Mouse (Mus musculus) midbrain, embryonic 15.5 days (tissue): ENCODE measurements at regions not wholly inside any gene's neighbourhood (a gene's known extent, or its start where the extent isn't known, plus 50 kb on each side); places are given as distances from the start of the nearest gene placed in this dataset.

ENCODE experiments used
- ATAC-seq: fragments of 200-750 bp; cut with Nextera tagmentation; replicated peaks from 2 replicates; pipeline ENCODE4 v1.8.0; 2017; ENCODE audit warnings: moderate TSS enrichment
- H3K27ac ChIP-seq: fragments of 300-500 bp; sonication (generic); 2 replicates; pipeline ENCODE4 v1.5.1; 2015; ENCODE audit warnings: mild to moderate bottlenecking, inconsistent platforms
- H3K27me3 ChIP-seq: fragments of 300-500 bp; sonication (generic); replicated peaks from 2 replicates; pipeline ENCODE4 v1.6.1; 2015; ENCODE audit warnings: inconsistent platforms
- H3K36me3 ChIP-seq: fragments of 300-500 bp; sonication (generic); replicated peaks from 2 replicates; pipeline ENCODE4 v1.6.1; 2015; ENCODE audit warnings: inconsistent platforms
- H3K4me1 ChIP-seq: fragments of 300-500 bp; sonication (generic); 2 replicates; pipeline ENCODE4 v1.6.1; 2015; ENCODE audit warnings: inconsistent platforms
- H3K4me2 ChIP-seq: fragments of 300-500 bp; sonication (generic); 2 replicates; pipeline ENCODE4 v1.6.1; 2015; ENCODE audit warnings: inconsistent platforms, mild to moderate bottlenecking, moderate library complexity
- H3K4me3 ChIP-seq: fragments of 300-500 bp; sonication (generic); 2 replicates; pipeline ENCODE4 v1.5.1; 2015; ENCODE audit warnings: mild to moderate bottlenecking, inconsistent platforms
- H3K9ac ChIP-seq: fragments of 300-500 bp; sonication (generic); 2 replicates; pipeline ENCODE4 v1.6.1; 2015; ENCODE audit warnings: mild to moderate bottlenecking, inconsistent platforms
- H3K9me3 ChIP-seq: fragments of 300-500 bp; sonication (generic); 2 replicates; pipeline ENCODE4 v1.6.1; 2016; ENCODE audit warnings: inconsistent platforms
- WGBS: fragments of 180-500 bp; shearing (Covaris S2); methylation state at CpG from one replicate; pipeline ENCODE4 v1.1.7; 2015; ENCODE audit warnings: mixed read lengths; 5-methylcytosine and 5-hydroxymethylcytosine counted together

DNA sequence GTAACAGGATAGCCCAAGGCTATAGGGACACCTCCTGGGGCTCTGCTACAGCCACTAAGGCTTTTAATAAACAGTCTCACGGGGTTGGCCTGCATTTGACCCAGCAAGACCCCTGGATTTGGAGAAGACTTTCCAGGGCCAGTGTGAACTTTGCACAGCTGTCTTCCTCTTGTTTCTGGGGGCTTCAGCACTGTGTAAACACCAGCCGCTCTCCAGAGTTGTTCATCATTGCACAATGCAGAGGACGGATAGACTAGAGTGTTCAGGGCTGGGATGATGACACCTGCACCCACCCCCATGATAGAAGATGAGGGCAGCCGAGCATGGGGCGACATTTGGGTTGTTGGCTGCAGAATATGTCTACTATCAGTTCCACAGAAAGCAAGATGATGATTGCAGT is 112.9 kb downstream of the Sall1 start:
- whole genome bisulfite sequencing, result 84% methylated on average over 5 of the region's 5 CpGs
- 0 out of 2 replicates have a peak, but pooled peaks cover under 1% of the 10 kb centered on the region for H3K4me1 ChIP-seq
- no peak overlapping the region for H3K27ac ChIP-seq
- H3K36me3 ChIP-seq, result no peaks in the 10 kb centered on the region
- ATAC-seq, result no peak
- H3K4me2 ChIP-seq, result no peak overlapping the region
- H3K4me3 ChIP-seq, result no peak overlapping the region
- H3K9ac ChIP-seq, result no peak overlapping the region
- no peaks in the 10 kb centered on the region for H3K27me3 ChIP-seq
- no peaks in the 10 kb centered on the region for H3K9me3 ChIP-seq

DNA sequence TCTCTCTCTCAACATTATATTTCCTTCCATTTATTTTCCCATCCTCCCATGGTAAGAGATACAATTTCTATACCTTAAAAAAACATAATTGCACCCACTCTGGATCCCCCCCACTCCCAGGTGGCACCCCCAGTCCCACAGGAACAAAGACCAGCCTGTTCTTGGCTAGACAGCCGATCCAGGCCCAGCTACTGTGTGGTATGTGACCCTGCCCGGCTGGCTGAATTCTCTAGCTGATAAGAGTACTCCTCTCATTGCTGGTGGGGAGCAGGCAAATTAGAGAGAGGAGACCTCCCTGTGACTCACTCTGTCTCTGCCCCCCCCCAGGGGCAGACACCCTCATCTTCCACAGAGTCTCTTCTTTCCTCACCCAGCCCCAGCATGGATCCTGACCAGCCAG is 113.6 kb downstream of the Sall1 start:
- Histone ChIP-seq H3K9ac (no peak overlapping the region), H3K27ac (no peak overlapping the region), H3K4me1 (no peaks in the 10 kb centered on the region), H3K4me3 (no peak overlapping the region), H3K36me3 (no peaks in the 10 kb centered on the region), H3K27me3 (no peaks in the 10 kb centered on the region), H3K4me2 (no peak overlapping the region), H3K9me3 (no peaks in the 10 kb centered on the region)
- WGBS, result 73% methylated on average over 2 of the region's 2 CpGs
- ATAC-seq, result no peak

DNA sequence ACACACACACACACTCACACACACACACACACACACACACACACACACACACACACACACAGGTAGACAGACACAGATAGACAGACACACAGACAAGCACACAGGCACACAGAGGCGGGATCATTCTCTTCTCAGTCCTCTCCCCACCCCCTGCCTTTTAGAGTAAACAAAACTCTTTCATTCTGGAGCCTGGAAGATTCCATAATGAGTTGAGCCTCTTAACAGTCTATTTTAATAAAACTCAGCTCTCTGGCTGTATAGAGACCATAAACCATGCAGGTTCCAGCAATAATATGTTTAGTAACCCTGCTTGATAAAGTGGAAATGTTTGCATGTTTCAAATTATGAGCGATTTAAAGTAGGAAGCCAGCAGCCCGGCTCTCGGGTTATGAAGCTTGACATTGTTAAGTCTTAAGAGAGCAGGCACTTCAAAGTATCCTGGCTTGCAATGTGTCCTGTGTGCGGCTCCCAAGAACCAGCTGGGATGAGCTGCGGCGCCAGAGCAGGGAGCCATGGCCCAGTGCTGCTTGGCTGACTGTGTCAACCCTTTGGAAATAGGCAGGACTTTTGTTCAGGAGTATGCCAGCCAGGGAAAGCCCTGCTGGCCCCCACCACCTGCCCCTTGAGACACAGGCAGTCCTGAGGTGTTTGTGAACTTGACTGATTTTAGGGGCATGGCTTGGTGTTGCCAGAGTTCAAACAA is 115.1 kb downstream of the Sall1 start:
- Histone ChIP-seq H3K9ac (no peak overlapping the region), H3K4me2 (no peak overlapping the region), H3K27ac (no peak overlapping the region), H3K27me3 (no peaks in the 10 kb centered on the region), H3K9me3 (no peaks in the 10 kb centered on the region), H3K4me3 (no peak overlapping the region), H3K4me1 (no peaks in the 10 kb centered on the region), H3K36me3 (no peaks in the 10 kb centered on the region)
- no peak for ATAC-seq
- 39% methylated on average over 7 of the region's 7 CpGs for WGBS

DNA sequence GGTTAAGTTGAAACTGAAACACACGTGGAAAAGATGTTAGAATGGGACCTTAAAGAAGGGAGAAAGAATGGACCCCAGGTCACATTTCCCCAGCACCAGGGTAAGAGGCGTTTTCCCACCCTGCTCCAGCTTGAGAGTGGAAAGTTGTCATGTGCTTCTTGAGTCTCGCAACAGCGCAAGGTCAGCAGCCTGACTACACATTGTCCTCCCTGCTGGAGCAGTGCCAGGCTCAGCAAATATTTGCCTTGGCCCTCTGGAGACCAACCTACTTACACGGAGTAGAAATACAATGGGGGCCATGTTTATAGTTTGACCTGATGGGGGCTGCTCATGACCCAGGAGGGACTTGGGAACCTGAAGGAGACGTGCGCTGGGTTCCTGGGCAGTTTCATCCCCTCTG is 121.1 kb downstream of the Sall1 start:
- no peak for ATAC-seq
- H3K4me1 ChIP-seq, result no peaks in the 10 kb centered on the region
- 70% methylated on average over 7 of the region's 7 CpGs for WGBS
- no peaks in the 10 kb centered on the region for H3K9me3 ChIP-seq
- H3K4me3 ChIP-seq, result no peak overlapping the region
- H3K36me3 ChIP-seq, result no peaks in the 10 kb centered on the region
- no peaks in the 10 kb centered on the region for H3K27me3 ChIP-seq
- H3K27ac ChIP-seq, result no peak overlapping the region
- no peak overlapping the region for H3K4me2 ChIP-seq
- H3K9ac ChIP-seq, result no peak overlapping the region

DNA sequence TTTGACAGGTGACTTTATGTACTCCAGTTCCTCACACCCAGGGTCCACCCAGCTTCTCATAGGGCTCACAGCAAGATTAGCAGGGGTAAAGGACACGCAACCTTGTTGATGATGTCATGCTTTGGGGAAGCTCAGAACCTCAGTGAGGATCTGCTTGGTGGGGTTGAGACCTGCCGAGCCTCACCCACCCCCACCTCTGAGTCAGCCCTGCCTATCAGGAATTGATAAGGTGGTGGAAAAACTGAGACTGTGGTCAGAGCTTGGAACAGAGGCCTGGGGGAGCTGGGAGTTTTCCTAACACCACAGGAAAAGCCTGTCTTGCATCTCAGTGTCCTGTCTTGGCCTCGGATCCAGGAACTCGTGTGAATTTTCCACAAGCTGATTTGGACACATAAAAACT is 122.0 kb downstream of the Sall1 start:
- 93% methylated on average over 4 of the region's 4 CpGs for WGBS
- ATAC-seq, result no peak
- Histone ChIP-seq H3K9me3 (no peaks in the 10 kb centered on the region), H3K27ac (no peak overlapping the region), H3K9ac (no peak overlapping the region), H3K4me1 (no peaks in the 10 kb centered on the region), H3K4me2 (no peak overlapping the region), H3K27me3 (no peaks in the 10 kb centered on the region), H3K36me3 (no peaks in the 10 kb centered on the region), H3K4me3 (no peak overlapping the region)

DNA sequence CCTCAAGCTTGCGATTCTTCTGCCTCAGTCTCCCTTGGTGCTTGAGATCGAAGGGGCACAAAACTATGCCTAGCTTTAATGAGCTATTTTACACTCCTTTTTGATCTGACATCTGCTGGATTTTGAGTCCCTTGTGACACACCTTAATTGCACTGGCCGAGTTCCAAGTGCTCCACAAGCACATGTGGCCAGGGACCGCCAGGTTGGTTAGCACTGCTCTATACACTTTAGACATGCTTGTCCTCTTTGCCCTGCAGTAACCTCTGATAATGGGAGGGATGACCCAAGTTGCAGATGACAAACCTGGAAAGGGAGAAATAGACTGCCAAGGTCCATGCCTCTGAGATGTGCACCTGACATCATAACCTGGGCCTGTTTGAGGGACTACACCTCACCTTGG is 124.7 kb downstream of the Sall1 start:
- no peaks in the 10 kb centered on the region for H3K36me3 ChIP-seq
- no peak overlapping the region for H3K4me2 ChIP-seq
- no peaks in the 10 kb centered on the region for H3K4me1 ChIP-seq
- no peaks in the 10 kb centered on the region for H3K9me3 ChIP-seq
- no peak for ATAC-seq
- no peaks in the 10 kb centered on the region for H3K27me3 ChIP-seq
- WGBS, result 55% methylated on average over 4 of the region's 4 CpGs
- H3K4me3 ChIP-seq, result no peak overlapping the region
- no peak overlapping the region for H3K27ac ChIP-seq
- H3K9ac ChIP-seq, result no peak overlapping the region

DNA sequence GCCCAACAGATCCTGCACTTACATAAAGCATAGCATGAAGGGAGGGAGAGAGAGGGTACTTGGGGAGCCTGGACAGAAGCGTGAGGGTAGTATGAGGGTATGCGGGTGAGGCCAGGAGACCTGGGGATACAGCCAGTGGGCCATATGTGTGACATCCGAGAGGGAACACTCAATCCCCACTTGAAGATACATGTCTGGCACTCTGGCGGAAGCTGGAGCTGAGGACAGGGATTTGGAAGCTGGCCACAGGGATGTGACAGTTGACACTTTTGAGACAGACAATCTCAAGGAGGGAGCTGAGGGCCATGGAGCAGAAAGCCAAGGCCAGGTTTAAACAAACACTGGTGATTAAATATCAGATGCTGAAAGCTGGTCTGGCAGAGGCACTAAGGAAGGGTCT is 127.9 kb downstream of the Sall1 start:
- Histone ChIP-seq H3K4me3 (no peak overlapping the region), H3K4me1 (0 out of 2 replicates have a peak, but pooled peaks cover 2% of the 10 kb centered on the region), H3K4me2 (no peak overlapping the region), H3K9me3 (no peaks in the 10 kb centered on the region), H3K9ac (no peak overlapping the region), H3K27ac (no peak overlapping the region), H3K27me3 (no peaks in the 10 kb centered on the region), H3K36me3 (no peaks in the 10 kb centered on the region)
- no peak for ATAC-seq
- WGBS, result 83% methylated on average over 4 of the region's 4 CpGs

DNA sequence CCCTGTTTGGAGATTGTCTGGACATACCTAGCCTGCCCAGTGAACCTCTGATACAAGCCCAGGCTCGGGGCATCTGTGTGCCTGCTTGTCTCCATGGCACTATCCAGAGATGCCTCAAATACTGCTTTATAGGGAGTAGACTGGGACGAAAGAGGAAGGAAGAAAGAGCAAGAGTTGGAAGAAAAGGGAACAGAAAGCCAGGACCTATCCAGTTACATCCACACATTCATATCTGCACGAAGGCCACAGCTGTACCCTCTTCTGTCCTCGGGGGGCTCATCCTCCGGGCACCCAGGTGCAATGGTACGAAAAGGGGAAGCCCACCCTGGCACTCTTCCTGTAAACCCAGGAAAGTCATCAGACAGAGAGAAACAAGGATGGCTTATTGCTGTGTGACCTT is 129.3 kb downstream of the Sall1 start:
- Histone ChIP-seq H3K9ac (no peak overlapping the region), H3K27me3 (no peaks in the 10 kb centered on the region), H3K36me3 (no peaks in the 10 kb centered on the region), H3K27ac (no peak overlapping the region), H3K4me1 (0 out of 2 replicates have a peak, but pooled peaks cover 2% of the 10 kb centered on the region), H3K4me2 (no peak overlapping the region), H3K9me3 (no peaks in the 10 kb centered on the region), H3K4me3 (no peak overlapping the region)
- no peak for ATAC-seq
- WGBS, result 92% methylated on average over 6 of the region's 6 CpGs

DNA sequence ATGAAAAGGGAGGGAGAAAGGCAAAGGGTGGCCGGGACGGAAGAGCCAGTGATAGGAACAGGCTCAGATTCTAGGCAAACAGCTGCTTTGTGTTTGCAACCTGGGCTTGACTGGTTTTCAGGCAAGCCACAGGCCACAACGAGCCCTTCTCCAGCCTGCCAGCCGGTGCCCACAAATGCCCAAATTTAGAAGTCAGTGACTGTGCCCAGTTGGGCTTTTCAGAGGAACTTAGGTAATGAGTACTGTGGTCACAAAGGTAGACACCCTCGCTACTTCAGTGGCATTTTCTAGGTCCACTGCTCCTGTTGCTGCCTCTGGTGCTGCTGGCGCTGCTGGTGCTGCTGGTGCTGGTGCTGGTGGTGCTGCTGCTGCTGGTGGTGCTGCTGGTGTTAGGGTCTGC is 129.8 kb downstream of the Sall1 start:
- no peak for ATAC-seq
- Histone ChIP-seq H3K4me2 (no peak overlapping the region), H3K27me3 (no peaks in the 10 kb centered on the region), H3K4me1 (0 out of 2 replicates have a peak, but pooled peaks cover 2% of the 10 kb centered on the region), H3K9ac (no peak overlapping the region), H3K4me3 (no peak overlapping the region), H3K36me3 (no peaks in the 10 kb centered on the region), H3K27ac (no peak overlapping the region), H3K9me3 (no peaks in the 10 kb centered on the region)
- whole genome bisulfite sequencing, result 69% methylated on average over 6 of the region's 6 CpGs

DNA sequence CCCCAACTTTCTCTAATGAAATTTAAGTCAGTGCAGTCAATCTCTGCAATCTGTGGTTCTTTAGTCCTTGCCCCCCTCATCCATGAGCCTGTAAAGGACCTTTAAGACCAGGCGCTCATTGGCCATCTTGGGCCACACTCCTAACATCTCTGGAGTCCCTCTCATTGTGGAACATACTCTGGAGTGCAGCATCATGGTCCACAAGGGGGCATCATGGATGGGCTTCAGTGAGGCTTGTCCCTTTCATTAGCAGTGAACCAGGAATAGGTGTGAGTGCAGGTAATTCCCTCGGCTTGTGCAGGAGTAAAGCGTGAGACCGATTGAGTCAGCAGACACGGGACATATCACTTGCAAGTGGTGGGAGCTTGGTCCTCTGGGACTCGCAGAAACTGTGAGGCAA is 137.7 kb downstream of the Sall1 start:
- no peaks in the 10 kb centered on the region for H3K9me3 ChIP-seq
- H3K36me3 ChIP-seq, result no peaks in the 10 kb centered on the region
- WGBS, result 90% methylated on average over 6 of the region's 6 CpGs
- H3K4me1 ChIP-seq, result peaks cover 5% of the 10 kb centered on the region; the same call in 1 of the 2 replicates
- H3K9ac ChIP-seq, result no peak overlapping the region
- H3K27me3 ChIP-seq, result no peaks in the 10 kb centered on the region
- no peak overlapping the region for H3K4me2 ChIP-seq
- H3K4me3 ChIP-seq, result no peak overlapping the region
- H3K27ac ChIP-seq, result no peak overlapping the region
- no peak for ATAC-seq

DNA sequence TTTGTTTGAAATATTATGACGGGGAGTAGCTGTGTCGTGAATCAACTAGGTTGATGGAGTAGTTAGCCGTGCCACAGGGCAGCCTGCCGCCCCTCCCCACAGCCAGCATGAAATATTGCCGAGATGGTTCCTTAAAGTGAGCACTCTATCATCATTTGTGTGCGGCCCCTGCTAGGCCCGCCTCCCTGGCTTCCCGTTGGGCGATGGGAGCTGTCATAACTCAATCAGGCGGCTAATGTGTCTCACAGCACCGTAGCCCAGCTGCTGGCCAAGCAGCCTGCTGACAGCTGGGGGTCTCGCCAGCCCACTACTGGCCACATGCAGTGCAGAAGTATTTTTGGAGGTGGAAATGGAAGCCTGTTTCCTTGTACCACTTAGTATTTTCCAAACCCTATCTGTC is 140.9 kb downstream of the Sall1 start:
- Histone ChIP-seq H3K36me3 (no peaks in the 10 kb centered on the region), H3K4me3 (no peak overlapping the region), H3K9me3 (no peaks in the 10 kb centered on the region), H3K4me2 (no peak overlapping the region), H3K4me1 (peaks cover 5% of the 10 kb centered on the region; the same call in 1 of the 2 replicates), H3K27me3 (no peaks in the 10 kb centered on the region), H3K9ac (no peak overlapping the region), H3K27ac (no peak overlapping the region)
- ATAC-seq, result no peak
- 71% methylated on average over 12 of the region's 12 CpGs for WGBS

DNA sequence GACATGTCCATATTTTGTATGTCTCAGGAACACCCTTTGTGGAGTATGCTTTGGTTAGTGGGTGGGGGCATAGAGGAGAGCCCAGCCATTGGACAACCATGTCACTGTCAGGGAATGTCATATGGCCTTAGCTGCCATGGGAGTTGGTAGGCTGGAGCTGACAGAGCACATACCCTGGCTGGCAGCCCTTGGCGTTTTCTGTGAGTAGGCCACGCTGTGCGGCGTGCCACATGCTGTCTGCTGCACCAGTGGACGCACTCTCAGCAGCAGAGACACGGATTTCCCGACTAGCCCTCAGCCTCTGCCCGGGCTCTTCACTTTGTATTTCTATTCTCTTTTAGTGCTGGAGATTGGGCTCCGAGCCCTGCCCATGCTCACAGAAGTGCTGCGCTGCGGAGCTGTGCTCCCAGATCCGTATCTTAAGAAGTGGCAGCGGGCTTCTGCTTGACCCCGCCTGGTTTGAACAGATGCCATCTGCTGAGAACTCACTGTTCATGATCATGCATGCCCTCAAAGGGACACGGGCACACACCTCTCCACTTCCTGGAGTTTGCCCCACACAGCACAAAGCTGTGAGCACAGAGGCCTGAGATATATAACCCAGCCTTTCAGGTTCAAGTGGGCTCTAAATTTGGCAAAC is 160.1 kb downstream of the Sall1 start:
- Histone ChIP-seq H3K27me3 (no peaks in the 10 kb centered on the region), H3K4me1 (no peaks in the 10 kb centered on the region), H3K4me2 (no peak overlapping the region), H3K4me3 (no peak overlapping the region), H3K36me3 (no peaks in the 10 kb centered on the region), H3K27ac (no peak overlapping the region), H3K9ac (no peak overlapping the region), H3K9me3 (no peaks in the 10 kb centered on the region)
- 90% methylated on average over 15 of the region's 15 CpGs for WGBS
- ATAC-seq, result no peak

DNA sequence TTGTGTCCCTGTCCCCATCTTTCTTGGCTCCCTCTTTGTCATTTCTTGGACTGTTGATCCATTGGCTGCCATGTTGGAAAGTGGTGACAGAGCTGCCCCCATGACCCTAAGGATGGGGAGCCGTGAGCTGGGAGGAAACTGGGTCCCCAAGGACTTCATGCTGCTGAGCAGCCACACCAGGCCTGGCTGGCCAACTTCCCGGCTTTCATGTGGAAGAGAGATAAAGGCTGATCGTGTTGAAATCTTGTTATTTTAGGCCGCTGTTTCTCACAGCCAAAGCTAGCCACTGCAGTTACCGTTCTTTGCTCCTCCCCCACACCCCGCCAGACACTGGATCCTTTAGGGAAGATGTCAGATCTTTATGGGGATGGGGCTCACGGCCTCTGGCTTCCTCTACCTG is 164.1 kb downstream of the Sall1 start:
- H3K9me3 ChIP-seq, result no peaks in the 10 kb centered on the region
- 76% methylated on average over 7 of the region's 7 CpGs for WGBS
- H3K4me2 ChIP-seq, result no peak overlapping the region
- H3K4me3 ChIP-seq, result no peak overlapping the region
- no peaks in the 10 kb centered on the region for H3K27me3 ChIP-seq
- H3K27ac ChIP-seq, result no peak overlapping the region
- H3K9ac ChIP-seq, result no peak overlapping the region
- peaks cover 5% of the 10 kb centered on the region for H3K4me1 ChIP-seq
- no peaks in the 10 kb centered on the region for H3K36me3 ChIP-seq
- ATAC-seq, result no peak
